Mouse (Mus musculus): ENCODE measurements at regions not wholly inside any gene's neighbourhood (a gene's known extent, or its start where the extent isn't known, plus 50 kb on each side); places are given as distances from the start of the nearest gene placed in this dataset.
A peak's percentile ranks its signal among the peaks of the same experiment; 100 is the strongest.

DNA sequence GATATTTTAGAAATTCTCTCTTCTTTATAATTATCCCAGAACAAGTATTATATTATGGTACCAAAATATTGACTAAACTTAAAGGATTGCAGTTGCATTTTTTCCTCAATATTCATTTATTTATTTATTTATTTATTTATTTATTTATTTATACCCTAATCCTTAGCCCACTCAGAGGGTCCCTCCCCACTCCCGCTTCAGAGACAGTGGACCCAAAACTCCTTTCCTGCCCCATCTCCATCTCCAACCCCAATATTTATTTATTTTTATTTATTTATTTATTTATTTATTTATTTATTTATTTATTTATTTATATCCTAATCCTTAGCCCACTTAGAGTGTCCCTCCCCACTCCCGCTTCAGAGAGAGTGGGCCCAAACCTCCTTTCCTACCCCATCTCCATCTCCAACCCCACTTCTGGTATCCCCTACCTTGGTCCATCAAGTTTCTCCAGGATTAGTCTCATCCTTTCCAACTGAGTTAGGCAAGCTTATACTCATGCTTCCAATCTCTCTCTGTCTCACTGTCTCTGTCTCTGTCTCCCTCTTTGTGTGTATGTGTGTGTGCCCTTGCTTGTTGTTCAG, 1340.8 kb downstream of the Cntnap5b start:
- no peak for TF ChIP-seq CTCF (conservative IDR thresholded peaks at IDR 0.05)
- DNase-seq (ENCODE audit: low spot score in 2 of 2), result no peak
- H3K27ac ChIP-seq, result no peak overlapping the region
- no peak overlapping the region for H3K4me3 ChIP-seq

GRCm38 (mm10) chr1:101122091-101122825, 1349.7 kb downstream of the Cntnap5b start:
- peak; percentile 60 to 75 for DNase-seq (ENCODE audit: low spot score in 2 of 2)
- Histone ChIP-seq H3K27ac (peak overlapping the region; percentile 84), H3K4me3 (no peak overlapping the region)
- no peak for TF ChIP-seq CTCF (conservative IDR thresholded peaks at IDR 0.05)

DNA sequence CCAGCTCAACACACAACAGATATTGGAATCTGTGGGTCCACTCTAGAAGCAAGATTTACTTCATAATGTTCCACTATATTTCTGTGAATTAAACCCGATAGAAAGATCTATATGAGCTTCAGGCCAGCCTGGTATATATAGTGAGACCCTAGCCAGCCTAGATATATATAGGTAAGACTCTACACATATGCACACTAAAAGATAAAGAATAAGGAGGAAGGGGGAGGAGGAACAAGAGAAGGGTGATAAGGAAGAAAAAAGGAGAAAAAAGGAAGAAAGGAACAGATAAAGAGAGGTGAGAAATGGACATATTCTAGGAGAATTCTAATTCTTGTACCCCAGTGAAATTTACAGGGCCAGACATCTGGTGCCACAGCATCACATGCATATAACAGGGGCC, 1354.7 kb downstream of the Cntnap5b start:
- H3K4me3 ChIP-seq, result no peak overlapping the region
- no peak for DNase-seq (ENCODE audit: low spot score in 2 of 2)
- no peak for TF ChIP-seq CTCF (conservative IDR thresholded peaks at IDR 0.05)
- H3K27ac ChIP-seq, result no peak overlapping the region

GRCm38 (mm10) chr1:101166666-101167065, 1394.1 kb downstream of the Cntnap5b start:
- no peak for DNase-seq (ENCODE audit: low spot score in 2 of 2)
- Histone ChIP-seq H3K27ac (no peak overlapping the region), H3K4me3 (no peak overlapping the region)
- TF ChIP-seq CTCF (conservative IDR thresholded peaks at IDR 0.05), result no peak

Data from layer of hippocampus, adult 2 months (tissue).